8 mouse cellular contexts compared by ENCODE assay signal in genomic region chr4:123956703-123957491, GRCm38 (mm10). TPM values are rescaled to one million over a fixed set of nuclear protein-coding genes. Genes with fewer than 3 reads are reported as not detected.
DNase-seq lines count a peak whose midpoint lies in the region; ATAC-seq and TF ChIP-seq lines count a peak whose summit lies in the region.

No protein-coding gene starts in this region.

- TF ChIP-seq POLR2A in limb, embryonic 14.5 days (IDR thresholded peaks at IDR 0.05; ENCODE audit: borderline replicate concordance, extremely low read depth, insufficient read depth, insufficient read length) = no peak

- H3K4me1 ChIP-seq in limb, embryonic 14.5 days (ENCODE audit: control insufficient read depth, insufficient read depth, low read length) = peaks cover 15% of the 10 kb centered on the region
- H3K4me1 ChIP-seq in midbrain, embryonic 16.5 days (ENCODE audit: control insufficient read depth, insufficient read depth, low read length) = no peaks in the 10 kb centered on the region

- peak overlapping the region; percentile 31; the same call in 1 of the 2 replicates for H3K9ac ChIP-seq in limb, embryonic 14.5 days (ENCODE audit: low read depth, low read length, severe bottlenecking)
- no peak overlapping the region for H3K9ac ChIP-seq in midbrain, embryonic 16.5 days (ENCODE audit: low read depth, low read length)

- H3K36me3 ChIP-seq in limb, embryonic 14.5 days (ENCODE audit: control insufficient read depth, insufficient read depth, low read length) = no peaks in the 10 kb centered on the region
- H3K36me3 ChIP-seq in midbrain, embryonic 16.5 days (ENCODE audit: control insufficient read depth, insufficient read depth, low read length) = no peaks in the 10 kb centered on the region

- H3K4me2 ChIP-seq in limb, embryonic 14.5 days (replicated peaks; ENCODE audit: low read depth, low read length, severe bottlenecking) = peak overlapping the region; percentile 42
- peak overlapping the region; percentile 39 for H3K4me2 ChIP-seq in midbrain, embryonic 16.5 days (ENCODE audit: low read length)

- no peak overlapping the region for H3K27ac ChIP-seq in limb, embryonic 14.5 days (replicated peaks; ENCODE audit: low read depth, low read length)
- no peak overlapping the region for H3K27ac ChIP-seq in midbrain, embryonic 16.5 days (ENCODE audit: low read length)

- peaks cover 8% of the 10 kb centered on the region; the same call in 1 of the 2 replicates for H3K27me3 ChIP-seq in limb, embryonic 14.5 days (ENCODE audit: control insufficient read depth, insufficient read depth, low read length)
- H3K27me3 ChIP-seq in midbrain, embryonic 16.5 days (ENCODE audit: control insufficient read depth, insufficient read depth, low read depth, low read length) = 0 out of 2 replicates have a peak, but pooled peaks cover 2% of the 10 kb centered on the region

- peak; percentile 55 for DNase-seq in A20 (ENCODE audit: low read depth, low spot score)
- DNase-seq in brain, adult 2 months (ENCODE audit: low read depth, low spot score) = peak; percentile 77
- peak; percentile 30 to 33 for DNase-seq in heart, adult 9 months (ENCODE audit: low spot score in 2 of 2)
- DNase-seq in kidney, adult 9 months = peak; percentile 70
- DNase-seq in limb, embryonic 14.5 days (ENCODE audit: low spot score) = peak; percentile 50
- peak; percentile 40 to 77 for DNase-seq in spleen, postnatal 10 days (ENCODE audit: low spot score in 2 of 2)

- peak overlapping the region; percentile 3; the same call in 1 of the 2 replicates for H3K4me3 ChIP-seq in limb, embryonic 14.5 days (replicated peaks; ENCODE audit: low read length)
- H3K4me3 ChIP-seq in midbrain, embryonic 16.5 days (ENCODE audit: low read depth, low read length) = peak overlapping the region; percentile 5; the same call in 1 of the 2 replicates

- WGBS in limb, embryonic 14.5 days = 6% methylated on average over 31 of the region's 31 CpGs
- WGBS in midbrain, embryonic 16.5 days = 6% methylated on average over 31 of the region's 31 CpGs

- 0 out of 2 replicates have a peak, but pooled peaks have one; percentile 70 for ATAC-seq in erythroblast, adult 5-6 weeks (replicated peaks; ENCODE audit: low FRiP score, poor library complexity, severe bottlenecking)
- ATAC-seq in limb, embryonic 14.5 days (ENCODE audit: low FRiP score, low read depth) = peak; percentile 37; the same call in 1 of the 2 replicates
- ATAC-seq in midbrain, embryonic 16.5 days = peak; percentile 89

- no peaks in the 10 kb centered on the region for H3K9me3 ChIP-seq in limb, embryonic 14.5 days (ENCODE audit: control insufficient read depth, low read length)
- H3K9me3 ChIP-seq in midbrain, embryonic 16.5 days (replicated peaks; ENCODE audit: control insufficient read depth, low read length, poor library complexity, severe bottlenecking) = no peaks in the 10 kb centered on the region

RNA-seq across cellular contexts. Expression of gene 4930535I16Rik, which starts 39.1 kb away (rescaled TPM):
- total RNA-seq in erythroblast, adult 5-6 weeks (2015; ENCODE audit: low replicate concordance) = not detected in 2 replicates
- not detected in 2 replicates for total RNA-seq in erythroblast, adult 5-6 weeks (2017; ENCODE audit: low replicate concordance)
- not detected in 2 replicates for polyA plus RNA-seq in limb, embryonic 14.5 days (2012; rRNA removed)
- not detected in 2 replicates for polyA plus RNA-seq in limb, embryonic 14.5 days (2014; fragmentation: Nextera tagmentation; extraction: Ambion mirVana)
- polyA plus RNA-seq in midbrain, embryonic 16.5 days (2015; fragmentation: Nextera tagmentation; extraction: Ambion mirVana) = not detected in 2 replicates

RNA-seq across cellular contexts. Expression of gene Rragc, which starts 39.7 kb away (rescaled TPM):
- total RNA-seq in erythroblast, adult 5-6 weeks (2015; ENCODE audit: low replicate concordance) = 6.7 and 20.7 TPM in 2 replicates
- total RNA-seq in erythroblast, adult 5-6 weeks (2017; ENCODE audit: low replicate concordance) = 12.7 and 14.4 TPM in 2 replicates
- 61.0 and 61.1 TPM in 2 replicates for polyA plus RNA-seq in limb, embryonic 14.5 days (2012; rRNA removed)
- 60.3 and 61.2 TPM in 2 replicates for polyA plus RNA-seq in limb, embryonic 14.5 days (2014; fragmentation: Nextera tagmentation; extraction: Ambion mirVana)
- 44.8 and 46.2 TPM in 2 replicates for polyA plus RNA-seq in midbrain, embryonic 16.5 days (2015; fragmentation: Nextera tagmentation; extraction: Ambion mirVana)

RNA-seq across cellular contexts. Expression of gene Mycbp, which starts 52.3 kb away (rescaled TPM):
- total RNA-seq in erythroblast, adult 5-6 weeks (2015; ENCODE audit: low replicate concordance) = 3.7 and 9.6 TPM in 2 replicates
- 1.4 and 11.9 TPM in 2 replicates for total RNA-seq in erythroblast, adult 5-6 weeks (2017; ENCODE audit: low replicate concordance)
- 24.2 and 30.7 TPM in 2 replicates for polyA plus RNA-seq in limb, embryonic 14.5 days (2012; rRNA removed)
- polyA plus RNA-seq in limb, embryonic 14.5 days (2014; fragmentation: Nextera tagmentation; extraction: Ambion mirVana) = 59.8 and 65.2 TPM in 2 replicates
- polyA plus RNA-seq in midbrain, embryonic 16.5 days (2015; fragmentation: Nextera tagmentation; extraction: Ambion mirVana) = 36.3 and 36.9 TPM in 2 replicates

Comparison
In these comparisons a context has a peak if more than half of its experiments do, and no peak if none do; other contexts are left out.
1. ATAC-seq: peak in every context shown above with its lines; median percentile 89 in midbrain, embryonic 16.5 days; 70 in erythroblast, adult 5-6 weeks; 37 in limb, embryonic 14.5 days.